Mouse (Mus musculus) lung, embryonic 16.5 days (tissue): Measurements from ENCODE around the gene Gm45521. TPM values are rescaled to one million over a fixed set of nuclear protein-coding genes. Genes with fewer than 3 reads are reported as not detected.
A peak's percentile ranks its signal among the peaks of the same experiment; 100 is the strongest.

Source experiments
- ATAC-seq: fragments of 200-750 bp; cut with Nextera tagmentation; 2 replicates; pipeline ENCODE4 v1.8.0; 2017; ENCODE audit warnings: low read depth, mild to moderate bottlenecking, moderate library complexity
- H3K27ac ChIP-seq: fragments of 300-500 bp; sonication (generic); 2 replicates; pipeline ENCODE4 v1.5.1; 2014; ENCODE audit warnings: mild to moderate bottlenecking, control low read depth, low read length
- H3K27me3 ChIP-seq: fragments of 300-500 bp; sonication (generic); 2 replicates; pipeline ENCODE4 v1.6.1; 2014; ENCODE audit warnings: low read depth, low read length, mixed read lengths; ENCODE audit not compliant: control insufficient read depth, insufficient read depth
- H3K36me3 ChIP-seq: fragments of 300-500 bp; sonication (generic); 2 replicates; pipeline ENCODE4 v1.6.1; 2014; ENCODE audit warnings: low read length; ENCODE audit not compliant: control insufficient read depth, insufficient read depth
- H3K4me1 ChIP-seq: fragments of 300-500 bp; sonication (generic); replicated peaks from 2 replicates; pipeline ENCODE4 v1.6.1; 2014; ENCODE audit warnings: low read length, mixed read lengths; ENCODE audit not compliant: control insufficient read depth, insufficient read depth
- H3K4me2 ChIP-seq: fragments of 300-500 bp; sonication (generic); 2 replicates; pipeline ENCODE4 v1.6.1; 2014; ENCODE audit warnings: low read depth, low read length, control low read depth
- H3K4me3 ChIP-seq: fragments of 300-500 bp; sonication (generic); 2 replicates; pipeline ENCODE4 v1.5.1; 2014; ENCODE audit warnings: mild to moderate bottlenecking, low read length, control low read depth
- H3K9ac ChIP-seq: fragments of 300-500 bp; sonication (generic); 2 replicates; pipeline ENCODE4 v1.6.1; 2014; ENCODE audit warnings: low read length, control low read depth
- H3K9me3 ChIP-seq: fragments of 300-500 bp; sonication (generic); 2 replicates; pipeline ENCODE4 v1.6.1; 2016; ENCODE audit warnings: low read length; ENCODE audit not compliant: control insufficient read depth
- WGBS: fragments of 180-500 bp; shearing (Covaris S2); extraction: QIAGEN DNeasy Blood & Tissue Kit; methylation state at CpG from one replicate; pipeline ENCODE4 v1.1.7; 2014; 5-methylcytosine and 5-hydroxymethylcytosine counted together
- polyA plus RNA-seq: library from polyadenylated mRNA; unstranded; fragments of >200 nt; fragmentation: Nextera tagmentation; extraction: Ambion mirVana; gene quantifications from 2 replicates; pipeline ENCODE4 v1.2.1, GENCODE M21; 2015

Gene Gm45521
- polyA plus RNA-seq, 1 experiment from 2014 or later: not detected

GRCm38 (mm10) chr14:7989371-7989770 is 32.3 kb downstream of the Gm45521 start:
- H3K27ac ChIP-seq: no peak overlapping the region
- no peaks in the 10 kb centered on the region for H3K36me3 ChIP-seq
- ATAC-seq: no peak
- H3K4me3 ChIP-seq: no peak overlapping the region
- H3K27me3 ChIP-seq: no peaks in the 10 kb centered on the region
- H3K4me2 ChIP-seq: no peak overlapping the region
- no peaks in the 10 kb centered on the region for H3K4me1 ChIP-seq
- H3K9ac ChIP-seq: no peak overlapping the region
- no peaks in the 10 kb centered on the region for H3K9me3 ChIP-seq
- WGBS: 71% methylated on average over 1 of the region's 1 CpGs

GRCm38 (mm10) chr14:7989961-7990360 is 32.9 kb downstream of the Gm45521 start:
- Histone ChIP-seq H3K4me3 (no peak overlapping the region), H3K27me3 (no peaks in the 10 kb centered on the region), H3K36me3 (no peaks in the 10 kb centered on the region), H3K9ac (no peak overlapping the region), H3K9me3 (no peaks in the 10 kb centered on the region), H3K4me1 (no peaks in the 10 kb centered on the region), H3K27ac (no peak overlapping the region), H3K4me2 (no peak overlapping the region)
- no peak for ATAC-seq
- WGBS: 47% methylated on average over 3 of the region's 3 CpGs

GRCm38 (mm10) chr14:7991108-7991776 is 34.2 kb downstream of the Gm45521 start:
- Histone ChIP-seq H3K9me3 (no peaks in the 10 kb centered on the region), H3K27me3 (no peaks in the 10 kb centered on the region), H3K4me3 (no peak overlapping the region), H3K4me2 (no peak overlapping the region), H3K9ac (no peak overlapping the region), H3K36me3 (no peaks in the 10 kb centered on the region), H3K4me1 (no peaks in the 10 kb centered on the region), H3K27ac (no peak overlapping the region)
- WGBS: 78% methylated on average over 5 of the region's 5 CpGs
- no peak for ATAC-seq

- Histone ChIP-seq H3K27me3 (no peaks in the 10 kb centered on the region), H3K4me2 (no peak overlapping the region), H3K9me3 (no peaks in the 10 kb centered on the region), H3K4me1 (0 out of 2 replicates have a peak, but pooled peaks cover 2% of the 10 kb centered on the region), H3K27ac (no peak overlapping the region), H3K9ac (no peak overlapping the region), H3K36me3 (no peaks in the 10 kb centered on the region), H3K4me3 (no peak overlapping the region)
- 38% methylated on average over 6 of the region's 6 CpGs for WGBS
- no peak for ATAC-seq
These were observed 35.1 kb downstream of the Gm45521 start for GRCm38 (mm10) chr14:7992158-7992557.

DNA sequence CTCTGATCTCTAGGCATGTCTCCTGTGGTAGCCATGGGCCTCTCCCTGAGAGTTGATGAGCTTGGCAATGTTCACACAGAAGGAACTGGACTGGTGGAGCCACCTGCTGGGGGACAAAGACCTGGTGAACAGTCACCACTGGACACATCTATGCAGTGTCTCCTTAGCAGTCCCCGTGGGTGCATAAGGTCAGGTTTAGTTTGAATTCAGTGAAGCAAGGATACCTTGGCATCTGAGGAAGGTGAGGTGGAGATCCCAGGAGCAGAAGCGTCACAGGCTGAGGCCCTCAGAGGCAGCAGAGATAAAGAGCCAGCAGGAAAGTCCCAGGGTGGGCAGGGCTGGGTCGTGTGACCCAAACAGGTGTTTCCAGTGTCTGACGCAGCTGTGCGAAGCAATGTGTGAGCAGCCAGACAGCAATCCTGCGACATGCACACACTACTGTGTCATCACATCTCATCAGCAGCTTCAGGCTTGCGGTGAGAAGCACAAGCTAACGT is 37.2 kb downstream of the Gm45521 start, which contains the start of gene Dnase1l3:
Dnase1l3 (minus strand) TSS at position 303 of the 497 bp plus-strand sequence.
- Histone ChIP-seq H3K9ac (no peak within 1 kb of the TSS), H3K4me3 (no peak within 1 kb of the TSS), H3K4me2 (no peak within 1 kb of the TSS), H3K27ac (no peak within 1 kb of the TSS), H3K36me3 (no peaks in the 10 kb centered on the region), H3K27me3 (no peaks in the 10 kb centered on the region), H3K9me3 (no peaks in the 10 kb centered on the region), H3K4me1 (0 out of 2 replicates have a peak, but pooled peaks cover 2% of the 10 kb centered on the region)
- 49% methylated on average over 8 of the region's 8 CpGs for WGBS
- ATAC-seq: peak; percentile 47

GRCm38 (mm10) chr14:7997255-7997696 is 40.2 kb downstream of the Gm45521 start:
- H3K9ac ChIP-seq: 0 out of 2 replicates have a peak overlapping the region, but pooled peaks have one; percentile 32
- H3K4me1 ChIP-seq: peaks cover 4% of the 10 kb centered on the region; the same call in 1 of the 2 replicates
- H3K4me3 ChIP-seq: no peak overlapping the region
- H3K36me3 ChIP-seq: no peaks in the 10 kb centered on the region
- WGBS: 3% methylated on average over 15 of the region's 15 CpGs
- no peaks in the 10 kb centered on the region for H3K9me3 ChIP-seq
- peaks cover 24% of the 10 kb centered on the region for H3K27me3 ChIP-seq
- peak overlapping the region; percentile 42 for H3K4me2 ChIP-seq
- peak; percentile 57; the same call in 1 of the 2 replicates for ATAC-seq
- no peak overlapping the region for H3K27ac ChIP-seq

DNA sequence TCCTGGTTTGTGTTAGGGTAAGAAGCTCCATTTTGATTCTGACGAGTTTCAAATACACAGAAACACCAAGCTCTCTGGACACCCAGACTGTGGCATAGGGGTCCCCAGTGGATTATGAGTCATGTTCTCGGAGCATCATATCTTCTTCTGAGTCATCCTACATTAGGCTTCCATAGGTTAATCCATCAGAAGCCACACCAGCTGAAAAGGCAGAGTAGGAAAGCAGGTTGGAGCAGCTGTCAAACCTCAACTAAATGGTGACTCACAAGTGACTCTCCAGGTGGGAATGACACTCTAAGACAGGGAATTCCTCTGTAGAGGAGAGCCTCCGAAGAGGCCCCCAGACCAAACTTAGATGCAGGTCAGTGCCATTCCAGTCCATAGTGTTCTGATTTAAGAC is 41.9 kb downstream of the Gm45521 start:
- H3K4me2 ChIP-seq: no peak overlapping the region
- H3K4me3 ChIP-seq: no peak overlapping the region
- H3K27ac ChIP-seq: no peak overlapping the region
- no peak overlapping the region for H3K9ac ChIP-seq
- peaks cover 11% of the 10 kb centered on the region; the same call in 1 of the 2 replicates for H3K4me1 ChIP-seq
- H3K27me3 ChIP-seq: peaks cover 33% of the 10 kb centered on the region
- ATAC-seq: no peak
- no peaks in the 10 kb centered on the region for H3K9me3 ChIP-seq
- 68% methylated on average over 3 of the region's 3 CpGs for WGBS
- no peaks in the 10 kb centered on the region for H3K36me3 ChIP-seq

DNA sequence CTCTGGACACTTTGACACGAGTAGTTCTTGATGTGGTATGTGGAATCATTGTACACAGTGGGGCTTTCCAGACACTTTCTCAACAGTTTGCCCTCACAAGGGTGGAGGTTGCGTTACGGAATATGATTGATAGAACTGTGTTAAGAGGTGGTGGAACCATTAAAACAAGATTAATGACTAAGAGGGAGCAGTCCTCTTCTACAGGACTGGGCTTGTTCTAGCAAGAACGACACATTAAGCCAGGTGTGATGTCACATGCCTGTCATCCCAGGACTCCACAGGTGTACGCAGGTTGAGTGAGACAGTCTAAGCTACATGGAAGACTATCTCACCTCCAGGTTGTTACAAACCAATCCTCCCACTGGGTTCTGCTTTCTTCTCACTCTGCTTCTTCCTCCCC is 42.3 kb downstream of the Gm45521 start:
- H3K27me3 ChIP-seq: peaks cover 37% of the 10 kb centered on the region

DNA sequence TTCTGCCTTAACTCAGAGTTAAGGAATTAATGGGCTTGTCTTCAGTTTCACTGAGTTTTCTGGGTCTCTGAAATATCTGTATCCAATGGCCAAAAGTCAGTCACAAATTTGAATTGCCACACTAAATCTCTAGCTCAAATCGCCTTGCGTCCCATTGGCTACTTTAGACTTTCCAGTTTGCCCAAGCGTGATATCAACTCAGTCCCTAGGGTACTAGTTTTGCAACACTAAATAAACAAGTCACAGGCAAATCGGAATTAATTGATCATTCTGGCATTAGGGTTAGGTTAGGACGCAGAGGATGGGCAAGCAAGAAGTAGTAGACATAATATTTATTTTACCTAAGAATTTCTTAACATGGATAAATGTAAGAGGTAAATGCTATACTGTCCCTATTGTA is 43.2 kb downstream of the Gm45521 start:
- Histone ChIP-seq H3K4me3 (no peak overlapping the region), H3K27me3 (peaks cover 37% of the 10 kb centered on the region), H3K27ac (no peak overlapping the region), H3K9ac (no peak overlapping the region), H3K9me3 (no peaks in the 10 kb centered on the region), H3K36me3 (no peaks in the 10 kb centered on the region), H3K4me2 (no peak overlapping the region), H3K4me1 (peaks cover 11% of the 10 kb centered on the region; the same call in 1 of the 2 replicates)
- 78% methylated on average over 5 of the region's 5 CpGs for WGBS
- ATAC-seq: no peak

More for the DNA sequence above, 42.3 kb downstream of the Gm45521 start:
- 61% methylated on average over 5 of the region's 5 CpGs for WGBS
- no peak overlapping the region for H3K9ac ChIP-seq
- H3K4me1 ChIP-seq: peaks cover 11% of the 10 kb centered on the region; the same call in 1 of the 2 replicates
- ATAC-seq: no peak
- no peaks in the 10 kb centered on the region for H3K9me3 ChIP-seq
- no peaks in the 10 kb centered on the region for H3K36me3 ChIP-seq
- no peak overlapping the region for H3K4me2 ChIP-seq
- no peak overlapping the region for H3K27ac ChIP-seq
- H3K4me3 ChIP-seq: no peak overlapping the region
